Mouse (Mus musculus) gastrocnemius, postnatal 25 days (tissue): Measurements from ENCODE around the gene Clec2g. TPM values are rescaled to one million over a fixed set of nuclear protein-coding genes. Genes with fewer than 3 reads are reported as not detected.
"Not testable (repeated sequence)": the region's sequence is repeated elsewhere in the genome, so short reads cannot be mapped to it uniquely, and the experiment has no call there.

Experiments
- DNase-seq: peaks from one replicate; pipeline ENCODE4 v3.0.0; 2022
- long read RNA-seq, 2 experiments: library from polyadenylated mRNA; stranded (forward); transcript quantifications; one replicate each; pipeline ENCODE4 v2.0.0; 2021
- total RNA-seq, 2 experiments: library from RNA; stranded (reverse); gene quantifications; 1 replicate in 1 of 2; 2 replicates in 1 of 2; pipeline ENCODE4 v1.2.3; 2021

Clec2g gene
- total RNA-seq: 1 to 10 TPM; 3.7 to 4.0 TPM
- long read RNA-seq, experiment 1, partial matches to known transcripts: 0 of 1 reads
- long read RNA-seq, experiment 1, other reads (novel, unspliced or antisense): 1 of 1 reads
- long read RNA-seq, experiment 2: 0 reads

- not testable (repeated sequence) for DNase-seq
Measured at GRCm38 (mm10) chr6:128934081-128934480, at the start of gene Clec2g. Clec2g (plus strand) TSS chr6:128934381.

GRCm38 (mm10) chr6:128887091-128887790 lies 46.9 kb upstream of the Clec2g start, which contains the start of gene Clec2i:
Clec2i (plus strand) TSS chr6:128887588.
- DNase-seq: not testable (repeated sequence)

GRCm38 (mm10) chr6:128888834-128889233 lies 45.3 kb upstream of the Clec2g start:
- no peak for DNase-seq

GRCm38 (mm10) chr6:128890948-128891355 lies 43.2 kb upstream of the Clec2g start, which contains the start of gene BC035044:
BC035044 (minus strand) TSS chr6:128891126.
- no peak for DNase-seq

DNA sequence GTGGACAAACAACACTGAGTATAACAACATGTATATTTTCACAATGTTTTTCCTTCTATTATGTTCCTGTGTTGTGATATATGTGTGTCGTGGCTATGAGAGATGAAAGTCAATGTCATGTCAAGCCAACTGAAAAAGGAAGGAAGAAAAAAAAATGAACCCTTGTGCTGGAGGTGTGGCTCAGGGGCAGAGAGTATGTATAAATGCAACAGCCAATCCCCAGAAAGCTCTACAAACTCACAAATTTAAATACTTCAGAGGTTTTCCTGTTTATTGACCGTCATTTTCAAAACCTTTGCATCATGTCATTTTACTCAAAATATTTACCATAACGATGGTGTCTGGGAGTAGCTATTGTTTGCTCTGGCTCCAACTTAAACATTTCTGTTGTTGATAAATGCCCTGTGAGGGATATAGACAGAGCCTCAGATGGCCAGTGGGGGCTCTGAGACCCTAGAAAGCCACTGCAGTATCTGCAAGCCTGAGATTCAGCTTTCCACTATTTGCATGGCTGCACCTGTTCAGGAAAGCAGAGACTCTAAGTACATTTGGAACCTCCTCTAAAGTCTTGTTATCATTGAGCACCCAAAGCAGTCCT lies 38.7 kb upstream of the Clec2g start:
- no peak for DNase-seq

- DNase-seq: no peak
Measured at GRCm38 (mm10) chr6:128900044-128900443, 34.1 kb upstream of the Clec2g start.

GRCm38 (mm10) chr6:128900796-128901552 lies 33.2 kb upstream of the Clec2g start:
- DNase-seq: not testable (repeated sequence)

- no peak for DNase-seq
Measured at GRCm38 (mm10) chr6:128913598-128914254, 20.5 kb upstream of the Clec2g start.

- DNase-seq: no peak
Measured at GRCm38 (mm10) chr6:128917322-128917721, 16.9 kb upstream of the Clec2g start.

DNA sequence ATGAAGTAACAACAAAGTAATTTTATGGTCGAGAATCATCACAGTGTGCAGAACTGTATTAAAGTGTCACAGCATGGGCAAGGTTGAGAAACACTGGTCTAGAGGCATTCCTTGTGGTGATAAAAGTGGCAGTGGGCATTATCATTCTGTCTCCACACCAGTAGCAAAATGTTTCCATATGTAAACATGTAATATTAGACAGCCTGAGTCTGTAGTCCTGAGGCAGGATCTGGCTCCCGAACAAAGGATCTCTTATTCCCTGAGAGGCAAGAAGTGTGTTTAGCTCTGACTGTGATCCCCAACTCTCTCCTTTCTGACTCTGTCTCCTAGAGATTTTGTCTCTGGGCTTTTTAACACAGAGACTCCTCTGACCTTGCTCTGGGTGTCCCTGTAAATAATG lies 1.1 kb upstream of the Clec2g start:
- no peak for DNase-seq

DNA sequence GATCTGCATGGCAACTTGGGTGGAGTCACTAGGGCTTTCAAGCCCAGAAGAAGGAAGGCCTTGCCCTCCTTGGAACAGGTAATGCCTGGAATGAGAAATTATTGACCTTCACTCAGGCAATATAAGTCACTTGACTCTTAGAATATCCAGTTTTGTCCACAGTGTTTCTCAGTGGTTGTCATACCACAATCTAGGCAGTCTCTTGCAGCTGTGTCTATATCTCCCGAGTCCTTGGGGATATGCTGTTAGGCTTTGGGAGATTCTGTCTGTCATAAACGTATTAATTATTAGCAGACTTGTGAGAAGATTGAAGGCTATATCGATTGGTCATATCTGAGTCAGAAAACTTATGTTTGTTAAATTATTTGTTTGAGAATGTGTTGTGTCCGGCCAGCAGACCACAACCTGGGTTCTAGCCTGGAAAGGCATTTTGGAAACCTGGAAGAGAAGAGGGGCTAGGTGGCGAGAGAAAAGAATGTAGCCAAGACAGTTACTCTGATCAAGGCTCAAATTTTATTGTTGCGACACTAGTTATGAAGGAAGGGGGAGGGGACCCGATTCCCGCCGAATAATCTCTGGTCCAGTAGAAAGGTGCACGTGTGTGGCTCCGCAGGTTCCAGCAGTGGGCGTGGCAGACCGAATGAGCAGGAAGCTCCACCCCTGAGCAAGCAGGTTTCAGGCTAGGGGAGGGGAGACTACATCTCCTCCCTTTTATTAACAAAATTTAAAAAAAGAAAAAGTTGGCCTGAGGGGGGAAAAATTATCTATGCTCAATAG lies 1.9 kb downstream of the Clec2g start:
- DNase-seq: not testable (repeated sequence)

- no peak for DNase-seq
Measured at GRCm38 (mm10) chr6:128941646-128942421, 7.7 kb downstream of the Clec2g start.

- DNase-seq: no peak
Measured at GRCm38 (mm10) chr6:128945564-128945963, 11.4 kb downstream of the Clec2g start.

DNA sequence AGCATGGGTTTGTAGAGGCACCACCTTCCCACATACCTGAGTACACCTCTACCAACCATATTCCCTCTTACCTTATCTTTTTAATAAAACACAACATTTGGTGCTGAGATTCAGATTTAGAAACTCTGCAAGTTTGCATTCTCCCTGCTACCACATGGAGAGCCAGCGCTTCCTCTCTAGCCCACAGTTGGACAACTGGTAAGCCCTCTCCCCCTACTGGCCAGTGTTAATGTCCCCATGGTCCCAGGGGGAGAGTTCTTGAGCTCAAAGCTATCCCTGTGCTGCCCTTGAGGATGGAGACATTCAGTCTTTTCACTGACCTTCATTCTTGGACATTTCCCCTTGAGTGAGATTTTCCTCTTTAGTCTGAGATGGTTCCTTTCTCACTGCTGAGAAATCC lies 26.9 kb downstream of the Clec2g start:
- no peak for DNase-seq

GRCm38 (mm10) chr6:128962108-128962507 lies 27.9 kb downstream of the Clec2g start:
- not testable (repeated sequence) for DNase-seq

DNA sequence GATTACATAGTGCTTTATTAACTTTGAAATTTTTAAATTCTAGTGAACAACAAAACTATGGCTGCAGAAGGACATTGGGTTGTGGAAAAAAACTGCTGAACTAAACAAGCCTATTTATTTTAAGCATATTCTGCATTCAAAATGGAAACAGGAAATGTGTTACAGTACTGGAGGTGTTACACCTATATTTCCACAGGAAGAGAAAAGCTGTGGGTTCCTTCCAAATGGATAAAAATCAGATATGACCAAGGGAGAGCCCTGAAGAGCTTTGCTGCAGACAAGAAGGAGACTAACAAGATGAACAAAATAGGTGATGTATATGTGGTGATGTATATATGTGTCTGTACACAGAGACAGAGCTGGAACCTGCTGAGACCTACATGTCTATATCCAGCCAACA lies 30.3 kb downstream of the Clec2g start:
- no peak for DNase-seq

DNA sequence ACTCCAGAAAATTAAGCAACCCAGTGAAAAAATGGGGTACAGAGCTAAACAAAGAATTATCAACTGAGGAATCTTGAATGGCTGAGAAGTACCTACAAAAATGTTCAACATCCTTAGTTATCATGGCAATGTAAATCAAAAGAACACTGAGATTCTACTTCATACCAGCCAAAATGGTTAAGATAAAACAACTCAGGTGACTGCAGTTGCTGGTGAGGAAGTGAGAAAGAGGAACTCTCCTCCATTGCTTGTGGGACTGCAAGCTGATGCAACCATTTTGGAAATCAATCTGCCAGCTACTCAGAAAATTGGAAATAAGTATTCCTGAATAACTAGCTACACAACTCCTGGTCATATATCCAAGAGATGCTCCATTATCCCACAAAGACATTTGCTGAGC lies 34.3 kb downstream of the Clec2g start:
- no peak for DNase-seq

DNA sequence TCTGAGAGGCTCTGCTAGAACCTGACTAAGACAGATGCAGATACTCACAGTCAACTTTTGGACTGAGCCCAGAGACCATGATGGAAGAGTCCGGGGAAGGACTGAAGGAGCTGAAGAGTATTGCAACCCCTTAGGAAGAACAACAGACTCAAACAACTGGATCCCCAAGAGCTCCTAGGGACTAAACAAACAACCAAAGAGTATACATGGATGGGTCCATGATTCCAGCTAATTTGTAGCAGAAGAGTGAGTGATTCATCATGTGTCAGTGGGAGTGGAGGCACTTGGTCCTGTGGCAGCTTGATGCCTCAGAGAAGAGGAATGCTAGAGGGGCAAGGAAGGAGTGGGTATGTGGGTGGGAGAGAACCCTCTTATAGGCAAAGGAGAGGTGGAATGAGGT lies 35.6 kb downstream of the Clec2g start:
- DNase-seq: no peak

DNA sequence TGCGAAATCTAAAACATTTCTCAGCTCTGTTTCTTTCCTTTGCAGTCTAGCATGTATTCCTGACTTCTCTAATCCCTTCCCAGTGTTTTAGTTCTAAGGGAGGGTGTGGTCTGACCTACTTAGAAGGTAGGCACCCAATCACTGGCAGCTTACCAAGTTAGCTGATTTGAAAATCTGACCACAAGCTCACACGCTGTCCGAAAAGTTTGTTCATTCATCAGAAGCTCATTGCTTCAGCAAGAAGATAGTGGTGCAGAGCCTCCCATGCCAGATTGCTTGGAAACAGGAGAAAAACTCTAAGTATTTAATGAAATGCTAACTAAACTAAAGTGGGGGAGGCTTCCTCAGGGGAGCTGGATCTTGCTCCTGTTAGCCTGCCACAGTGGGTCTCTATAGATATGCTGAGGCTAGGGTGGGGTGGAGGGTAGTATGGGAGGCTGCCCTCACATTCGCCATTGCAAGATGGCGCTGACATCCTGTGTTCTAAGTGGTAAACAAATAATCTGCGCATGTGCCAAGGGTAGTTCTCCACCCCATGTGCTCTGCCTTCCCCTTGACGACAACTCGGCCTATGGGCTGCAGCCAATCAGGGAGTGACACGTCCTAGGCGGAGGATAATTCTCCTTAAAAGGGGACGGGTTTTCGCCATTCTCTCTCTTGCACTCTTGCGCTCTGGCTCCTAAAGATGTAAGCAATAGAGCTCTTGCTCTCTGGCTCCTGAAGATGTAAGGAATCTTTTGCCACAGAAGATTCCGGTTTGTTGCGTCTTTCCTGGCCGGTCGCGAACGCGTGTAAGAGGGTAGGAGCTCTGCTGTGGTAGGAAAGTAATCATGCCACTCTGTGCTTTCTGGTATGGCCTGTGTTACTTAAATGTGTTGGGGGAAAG lies 36.6 kb downstream of the Clec2g start:
- DNase-seq: not testable (repeated sequence)
